Mouse (Mus musculus) heart, embryonic 16.5 days (tissue): ENCODE measurements around the gene 1700001L19Rik. TPM values are rescaled to one million over a fixed set of nuclear protein-coding genes. Genes with fewer than 3 reads are reported as not detected.

Experiments used
- polyA plus RNA-seq: library from polyadenylated mRNA; unstranded; fragments of >200 nt; fragmentation: Nextera tagmentation; extraction: Ambion mirVana; gene quantifications from 2 replicates; pipeline ENCODE4 v1.2.1, GENCODE M21; 2015

Gene 1700001L19Rik
- polyA plus RNA-seq, 1 experiment from 2014 or later: 0.26 TPM

Other genes with a start within 250 kb of the 1700001L19Rik start
- 20.3 and 21.1 TPM in 2 replicates for gene Mtrr, start 15.3 kb upstream of the 1700001L19Rik start, polyA plus RNA-seq
- gene Fastkd3, start 15.2 kb upstream of the 1700001L19Rik start, polyA plus RNA-seq: 18.8 and 21.8 TPM in 2 replicates